Mouse (Mus musculus) MEL (cell line): Measurements from ENCODE around the gene Manba.

ENCODE experiments used
- CHD1 ChIP-seq: IDR thresholded peaks from 2 replicates; pipeline ENCODE4 v1.6.1; 2012; ENCODE audit warnings: low read depth, mild to moderate bottlenecking, inconsistent platforms, low read length, improper control_type of control experiment
- CTCF ChIP-seq, 3 experiments: IDR thresholded peaks in 2 of 3; conservative IDR thresholded peaks in 1 of 3; 2 replicates each; pipeline ENCODE4 v1.5.1; 2011 to 2012; ENCODE audit warnings: low read length in 3 of 3, low read depth in 2 of 3, mild to moderate bottlenecking in 2 of 3, improper control_type of control experiment in 1 of 3, inconsistent platforms in 1 of 3, mixed read lengths in 1 of 3, moderate library complexity in 1 of 3; ENCODE audit not compliant: control insufficient read depth in 1 of 3, insufficient read depth in 1 of 3, poor library complexity in 1 of 3, severe bottlenecking in 1 of 3
- EP300 ChIP-seq, 2 experiments: IDR thresholded peaks; 2 replicates each; pipeline ENCODE4 v1.6.1; 2011; ENCODE audit warnings: improper control_type of control experiment in 2 of 2, low read length in 2 of 2, low read depth in 1 of 2, mild to moderate bottlenecking in 1 of 2
- ETS1 ChIP-seq: IDR thresholded peaks from 2 replicates; pipeline ENCODE4 v1.6.1; 2012; ENCODE audit warnings: low read depth, mild to moderate bottlenecking, inconsistent platforms, low read length, improper control_type of control experiment, moderate library complexity
- HCFC1 ChIP-seq: IDR thresholded peaks from 2 replicates; pipeline ENCODE4 v1.6.1; 2012; ENCODE audit warnings: low read depth, mild to moderate bottlenecking, inconsistent platforms, low read length, improper control_type of control experiment, moderate library complexity
- MAFK ChIP-seq: IDR thresholded peaks from 2 replicates; pipeline ENCODE4 v1.6.1; 2011; ENCODE audit warnings: low read depth, mild to moderate bottlenecking, low read length, improper control_type of control experiment, borderline replicate concordance
- MAX ChIP-seq: IDR thresholded peaks from 2 replicates; pipeline ENCODE4 v1.6.1; 2011; ENCODE audit warnings: low read length, improper control_type of control experiment
- POLR2A ChIP-seq, 2 experiments: IDR thresholded peaks; 2 replicates each; pipeline ENCODE4 v1.6.1; 2011 to 2012; ENCODE audit warnings: low read length in 2 of 2, mild to moderate bottlenecking in 2 of 2, control low read depth in 1 of 2, improper control_type of control experiment in 1 of 2, low read depth in 1 of 2, moderate library complexity in 1 of 2; ENCODE audit not compliant: control insufficient read depth in 1 of 2, insufficient read depth in 1 of 2, poor library complexity in 1 of 2
- TAL1 ChIP-seq: IDR thresholded peaks from 2 replicates; pipeline ENCODE4 v1.6.1; 2012; ENCODE audit warnings: mild to moderate bottlenecking, inconsistent platforms, low read length, moderate library complexity, mixed read lengths
- ZMIZ1 ChIP-seq: IDR thresholded peaks from 2 replicates; pipeline ENCODE4 v1.6.1; 2012; ENCODE audit warnings: low read depth, mild to moderate bottlenecking, inconsistent platforms, low read length, improper control_type of control experiment, moderate library complexity
- ZNF384 ChIP-seq: IDR thresholded peaks from 2 replicates; pipeline ENCODE4 v1.6.1; 2012; ENCODE audit warnings: low read depth, mild to moderate bottlenecking, inconsistent platforms, low read length, improper control_type of control experiment

DNA sequence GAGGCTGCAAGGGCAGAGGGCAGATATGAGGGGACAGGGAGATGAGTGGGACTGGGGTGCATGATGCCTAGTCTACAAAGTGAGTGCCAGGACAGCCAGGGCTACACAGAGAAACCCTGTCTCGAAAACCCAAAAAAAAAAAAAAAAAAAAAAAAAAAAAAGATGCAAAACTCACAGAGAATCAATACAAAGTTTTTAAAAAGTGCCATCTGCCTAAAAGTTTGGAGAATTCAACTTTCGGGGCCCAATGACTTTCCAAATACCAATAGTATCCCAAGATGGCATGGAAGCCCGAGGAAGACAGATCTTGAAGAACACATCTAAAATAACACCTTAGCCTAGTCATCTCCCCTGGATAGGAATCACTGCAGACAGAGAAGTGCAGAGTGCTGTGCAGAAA, 112.9 kb downstream of the Manba start:
- TF ChIP-seq HCFC1 = no peak
- peak; percentile 58; the same call in 1 of the 2 replicates for TF ChIP-seq ZNF384
- no peak for TF ChIP-seq ZMIZ1
- no peak for TF ChIP-seq MAX
- no peak for TF ChIP-seq EP300 (IDR thresholded peaks at IDR 0.05; ENCODE audit: low read depth in 1 of 2, low read length in 2 of 2)
- no peak for TF ChIP-seq CHD1
- TF ChIP-seq CTCF (IDR thresholded peaks at IDR 0.05 in 2 of 3, conservative IDR thresholded peaks at IDR 0.05 in 1 of 3; ENCODE audit: control insufficient read depth in 1 of 3, insufficient read depth in 1 of 3, low read depth in 2 of 3, low read length in 3 of 3, poor library complexity in 1 of 3, severe bottlenecking in 1 of 3) = no peak
- no peak for TF ChIP-seq TAL1
- no peak for TF ChIP-seq MAFK
- no peak for TF ChIP-seq POLR2A (IDR thresholded peaks at IDR 0.05; ENCODE audit: control insufficient read depth in 1 of 2, insufficient read depth in 1 of 2, low read depth in 1 of 2, low read length in 2 of 2, poor library complexity in 1 of 2)
- TF ChIP-seq ETS1 = no peak
